Mouse (Mus musculus): ENCODE measurements at regions not wholly inside any gene's neighbourhood (a gene's known extent, or its start where the extent isn't known, plus 50 kb on each side); places are given as distances from the start of the nearest gene placed in this dataset.

- ChIA-PET CTCF (no interaction called here), POLR2A (no interaction called here)
- no peak for DNase-seq (ENCODE audit: low read depth, low spot score)
- peaks cover 6% of the 10 kb centered on the region for H3K27me3 ChIP-seq
- in situ Hi-C loops (cut with MboI; ENCODE audit: low pct_unique_long_range_greater_than_20kb), result no loop called here
- TF ChIP-seq CTCF (IDR thresholded peaks at IDR 0.05), result no peak
- ATAC-seq, result no peak
Measured at GRCm38 (mm10) chr1:169385740-169386424, 145.4 kb downstream of the Nuf2 start.

DNA sequence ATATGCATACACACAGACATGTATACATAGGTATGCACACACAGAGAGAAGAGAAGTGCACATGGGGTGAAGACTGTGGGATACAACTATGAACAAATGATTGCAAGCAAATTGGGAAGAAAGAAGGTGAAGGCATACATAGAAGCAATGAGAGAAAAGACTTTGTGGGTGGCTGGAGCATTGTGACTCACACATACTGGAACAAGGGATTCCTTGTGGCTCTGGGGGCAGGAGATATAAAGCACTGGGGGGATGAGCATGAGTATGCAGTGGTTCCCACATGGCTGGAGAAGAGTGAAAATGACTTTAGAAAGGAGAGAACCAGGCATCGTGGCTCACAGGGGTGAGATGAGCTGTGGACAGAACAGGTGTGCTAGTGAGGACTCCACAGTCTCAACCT lies 156.6 kb downstream of the Nuf2 start:
- peaks cover 22% of the 10 kb centered on the region for H3K27me3 ChIP-seq
- ATAC-seq (no peak), DNase-seq (ENCODE audit: low read depth, low spot score) (no peak)
- ChIA-PET POLR2A (no interaction called here), CTCF (no interaction called here)
- in situ Hi-C loops (cut with MboI; ENCODE audit: low pct_unique_long_range_greater_than_20kb), result no loop called here
- no peak for TF ChIP-seq CTCF (IDR thresholded peaks at IDR 0.05)

DNA sequence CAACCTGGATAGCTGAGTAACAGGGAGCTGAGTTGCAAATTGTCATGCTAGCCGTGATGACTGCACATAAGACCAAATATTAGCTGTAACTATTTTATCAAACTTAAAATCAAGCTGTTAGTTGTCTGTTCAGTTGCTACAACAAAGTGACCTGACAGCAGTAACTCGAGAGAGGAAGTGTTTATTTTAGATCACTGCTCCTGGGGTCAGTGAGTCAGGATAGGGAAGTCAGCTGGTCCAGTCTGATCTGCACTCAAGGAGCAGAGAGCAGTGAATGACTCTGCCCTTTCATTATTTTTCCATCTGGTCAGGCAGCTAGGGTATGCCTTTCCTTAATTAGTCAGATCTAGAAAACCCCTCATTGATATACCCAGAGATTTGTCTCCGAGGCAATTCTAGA lies 162.5 kb downstream of the Nuf2 start:
- ATAC-seq, result no peak
- DNase-seq (ENCODE audit: low read depth, low spot score), result no peak
- TF ChIP-seq CTCF (IDR thresholded peaks at IDR 0.05), result no peak
- CTCF ChIA-PET, result no interaction called here
- in situ Hi-C loops (cut with MboI; ENCODE audit: low pct_unique_long_range_greater_than_20kb), result no loop called here
- POLR2A ChIA-PET, result no interaction called here
- H3K27me3 ChIP-seq, result peaks cover 23% of the 10 kb centered on the region

DNA sequence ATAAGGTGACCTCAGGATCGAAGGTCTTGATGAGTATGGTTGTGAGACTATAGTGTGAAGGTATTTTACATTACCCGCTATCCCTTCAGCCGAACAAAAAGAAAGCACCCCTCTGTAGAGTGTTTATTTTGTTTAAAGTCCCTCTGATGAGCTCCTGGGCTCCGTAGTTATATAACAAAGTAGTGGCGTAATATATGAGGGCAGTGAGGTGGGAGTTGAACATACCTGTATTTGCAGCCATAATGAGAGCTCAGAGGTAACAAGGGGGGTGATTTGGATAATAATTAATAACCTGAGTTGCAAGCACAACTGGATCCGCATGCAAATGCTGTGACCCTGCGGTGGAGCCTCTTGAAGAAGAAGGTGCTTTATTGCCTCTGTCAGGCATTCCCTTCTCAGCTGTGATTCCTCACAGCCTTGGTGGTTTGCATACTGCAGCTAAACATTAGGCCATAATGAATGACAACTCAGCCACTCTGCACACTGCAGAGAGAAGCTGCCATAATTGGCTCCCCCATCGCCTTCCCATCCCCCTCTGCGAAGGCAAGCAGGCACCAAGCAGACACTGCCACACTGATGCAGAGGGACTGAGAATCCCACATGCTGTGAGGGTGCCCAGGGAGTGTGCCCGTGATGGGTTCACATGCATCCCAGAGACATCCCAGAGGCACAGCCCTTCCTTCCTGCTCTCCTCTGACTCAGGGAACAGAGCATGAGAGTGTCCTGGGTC lies 163.3 kb downstream of the Nuf2 start:
- no peak for ATAC-seq
- in situ Hi-C loops (cut with MboI; ENCODE audit: low pct_unique_long_range_greater_than_20kb), result no loop called here
- peaks cover 21% of the 10 kb centered on the region for H3K27me3 ChIP-seq
- TF ChIP-seq CTCF (IDR thresholded peaks at IDR 0.05), result no peak
- no peak for DNase-seq (ENCODE audit: low read depth, low spot score)
- CTCF ChIA-PET, result no interaction called here
- POLR2A ChIA-PET, result no interaction called here

- in situ Hi-C loops (cut with MboI; ENCODE audit: low pct_unique_long_range_greater_than_20kb), result no loop called here
- DNase-seq (ENCODE audit: low read depth, low spot score), result no peak
- CTCF ChIA-PET, result no interaction called here
- no peak for ATAC-seq
- H3K27me3 ChIP-seq, result peaks cover 19% of the 10 kb centered on the region
- POLR2A ChIA-PET, result no interaction called here
- TF ChIP-seq CTCF (IDR thresholded peaks at IDR 0.05), result no peak
Measured at GRCm38 (mm10) chr1:169367316-169367715, 163.9 kb downstream of the Nuf2 start.

GRCm38 (mm10) chr1:169362564-169362963 lies 168.7 kb downstream of the Nuf2 start:
- peaks cover 8% of the 10 kb centered on the region for H3K27me3 ChIP-seq
- ChIA-PET CTCF (no interaction called here), POLR2A (no interaction called here)
- ATAC-seq, result no peak
- in situ Hi-C loops (cut with MboI; ENCODE audit: low pct_unique_long_range_greater_than_20kb), result no loop called here
- no peak for DNase-seq (ENCODE audit: low read depth, low spot score)
- no peak for TF ChIP-seq CTCF (IDR thresholded peaks at IDR 0.05)

DNA sequence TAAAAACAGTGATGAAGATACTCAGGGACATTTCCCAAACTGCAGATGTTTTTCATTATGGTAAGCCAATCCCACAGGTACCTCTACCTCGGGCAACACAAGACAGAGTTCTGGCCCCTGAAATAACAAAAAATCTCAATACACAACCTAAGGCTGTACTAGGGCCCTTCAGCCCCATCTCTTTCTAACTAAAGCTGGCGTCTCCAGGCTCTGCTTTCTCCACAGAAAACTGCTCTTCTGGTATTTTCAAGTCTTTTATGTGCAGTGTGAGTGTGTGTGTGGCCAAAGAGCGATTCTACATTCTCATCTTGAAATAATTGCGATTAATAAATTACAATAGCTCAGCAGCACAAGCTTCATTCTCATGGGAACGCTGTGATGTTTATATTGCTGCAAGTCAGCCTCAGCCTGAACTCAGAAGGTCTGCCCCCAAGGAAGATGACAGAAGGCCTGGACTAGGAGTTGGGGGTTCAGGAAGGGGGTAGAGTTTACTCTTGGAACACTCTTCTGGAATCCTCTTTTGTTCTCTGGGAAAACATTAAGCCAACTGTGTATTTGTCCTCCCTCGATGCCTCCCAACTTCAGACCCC lies 173.5 kb downstream of the Nuf2 start:
- ATAC-seq (no peak), DNase-seq (ENCODE audit: low read depth, low spot score) (no peak)
- TF ChIP-seq CTCF (IDR thresholded peaks at IDR 0.05), result no peak
- POLR2A ChIA-PET, result no interaction called here
- no peaks in the 10 kb centered on the region for H3K27me3 ChIP-seq
- CTCF ChIA-PET, result no interaction called here
- in situ Hi-C loops (cut with MboI; ENCODE audit: low pct_unique_long_range_greater_than_20kb), result loop anchor here (10.0 kb wide), 1 partner anchor 1263 kb away; no protein-coding TSS in a partner anchor

GRCm38 (mm10) chr1:169354021-169354420 lies 177.2 kb downstream of the Nuf2 start:
- ATAC-seq (no peak), DNase-seq (ENCODE audit: low read depth, low spot score) (no peak)
- in situ Hi-C loops (cut with MboI; ENCODE audit: low pct_unique_long_range_greater_than_20kb), result loop anchor here (5.0 to 10.0 kb wide), 2 partner anchors 1259 to 1412 kb away; no protein-coding TSS in a partner anchor
- ChIA-PET CTCF (no interaction called here), POLR2A (no interaction called here)
- H3K27me3 ChIP-seq, result no peaks in the 10 kb centered on the region
- peak; percentile 57 for TF ChIP-seq CTCF (IDR thresholded peaks at IDR 0.05)

DNA sequence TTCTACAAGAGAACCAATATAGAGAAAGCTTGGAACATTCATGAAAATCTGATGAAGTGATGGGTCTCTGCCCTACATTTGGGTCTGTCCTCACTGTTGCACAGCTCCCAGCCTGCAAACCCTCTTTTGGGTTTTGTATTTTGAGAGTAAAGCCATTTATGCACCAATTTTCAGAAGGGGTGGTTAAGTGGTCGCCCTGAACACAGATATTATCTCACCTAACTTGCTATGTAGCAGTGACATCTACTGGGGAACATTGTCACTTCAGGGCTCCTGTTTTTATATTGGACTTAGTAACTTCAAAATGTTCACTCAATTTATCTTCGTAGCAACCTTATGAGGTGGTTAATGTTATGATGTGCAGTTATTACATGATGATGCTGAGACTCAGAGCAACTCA lies 183.6 kb downstream of the Nuf2 start:
- ATAC-seq, result no peak

GRCm38 (mm10) chr1:169346876-169347275 lies 184.4 kb downstream of the Nuf2 start:
- ChIA-PET CTCF (interaction anchor here (1.0 to 1.9 kb wide), 4 partner anchors 9 to 1133 kb away, joined by 3 to 4 read pairs (median 4); no protein-coding TSS in a partner anchor), POLR2A (no interaction called here)
- TF ChIP-seq CTCF (IDR thresholded peaks at IDR 0.05), result no peak
- H3K27me3 ChIP-seq, result peaks cover 5% of the 10 kb centered on the region
- ATAC-seq, result no peak
- in situ Hi-C loops (cut with MboI; ENCODE audit: low pct_unique_long_range_greater_than_20kb), result loop anchor here (10.0 to 25.0 kb wide), 3 partner anchors 762 to 1132 kb away; partner anchors contain the start of gene Pbx1
- no peak for DNase-seq (ENCODE audit: low read depth, low spot score)

More for the DNA sequence above, 183.6 kb downstream of the Nuf2 start:
- POLR2A ChIA-PET, result no interaction called here
- H3K27me3 ChIP-seq, result peaks cover 5% of the 10 kb centered on the region
- in situ Hi-C loops (cut with MboI; ENCODE audit: low pct_unique_long_range_greater_than_20kb), result loop anchor here (10.0 to 25.0 kb wide), 3 partner anchors 763 to 1133 kb away; partner anchors contain the start of gene Pbx1
- TF ChIP-seq CTCF (IDR thresholded peaks at IDR 0.05), result peak; percentile 59
- DNase-seq (ENCODE audit: low read depth, low spot score), result no peak
- CTCF ChIA-PET, result interaction anchor here (1.0 to 1.9 kb wide), 6 partner anchors 10 to 1134 kb away, joined by 3 to 4 read pairs (median 4); no protein-coding TSS in a partner anchor

- CTCF ChIA-PET, result interaction anchor here (1.6 kb wide), 1 partner anchor 10 kb away, joined by 3 read pairs; no protein-coding TSS in a partner anchor
- DNase-seq (ENCODE audit: low read depth, low spot score) (no peak), ATAC-seq (no peak)
- in situ Hi-C loops (cut with MboI; ENCODE audit: low pct_unique_long_range_greater_than_20kb), result loop anchor here (10.0 to 25.0 kb wide), 3 partner anchors 756 to 1126 kb away; partner anchors contain the start of gene Pbx1
- TF ChIP-seq CTCF (IDR thresholded peaks at IDR 0.05), result no peak
- POLR2A ChIA-PET, result no interaction called here
- peaks cover 5% of the 10 kb centered on the region for H3K27me3 ChIP-seq
Measured at GRCm38 (mm10) chr1:169341131-169341530, 190.1 kb downstream of the Nuf2 start.
